Mouse (Mus musculus) forebrain, embryonic 11.5 days (tissue): ENCODE measurements around the gene E030030I06Rik. TPM values are rescaled to one million over a fixed set of nuclear protein-coding genes. Genes with fewer than 3 reads are reported as not detected.
"Not testable (repeated sequence)": the region's sequence is repeated elsewhere in the genome, so short reads cannot be mapped to it uniquely, and the experiment has no call there.

ENCODE experiments used
- ATAC-seq: fragments of 200-750 bp; cut with Nextera tagmentation; replicated peaks from 2 replicates; pipeline ENCODE4 v1.8.0; 2017; ENCODE audit warnings: moderate TSS enrichment; ENCODE audit not compliant: low FRiP score
- DNase-seq: peaks from one replicate; pipeline ENCODE4 v3.0.0-alpha.2; 2017; ENCODE audit warnings: low spot score
- H3K27ac ChIP-seq: fragments of 300-500 bp; sonication (generic); 2 replicates; pipeline ENCODE4 v1.5.1; 2014; ENCODE audit warnings: low read depth, low read length
- H3K27me3 ChIP-seq: fragments of 300-500 bp; sonication (generic); 2 replicates; pipeline ENCODE4 v1.6.1; 2014; ENCODE audit warnings: mild to moderate bottlenecking, low read length, mixed read lengths; ENCODE audit not compliant: control insufficient read depth, insufficient read depth
- H3K36me3 ChIP-seq: fragments of 300-500 bp; sonication (generic); 2 replicates; pipeline ENCODE4 v1.6.1; 2014; ENCODE audit warnings: mild to moderate bottlenecking, low read length, moderate library complexity, mixed read lengths; ENCODE audit not compliant: control insufficient read depth, insufficient read depth
- H3K4me1 ChIP-seq: fragments of 300-500 bp; sonication (generic); replicated peaks from 2 replicates; pipeline ENCODE4 v1.6.1; 2014; ENCODE audit warnings: low read length, mixed read lengths; ENCODE audit not compliant: control insufficient read depth, insufficient read depth
- H3K4me2 ChIP-seq: fragments of 300-500 bp; sonication (generic); 2 replicates; pipeline ENCODE4 v1.6.1; 2014; ENCODE audit warnings: low read depth, mild to moderate bottlenecking, low read length, moderate library complexity, mixed read lengths; ENCODE audit not compliant: severe bottlenecking
- H3K4me3 ChIP-seq: fragments of 300-500 bp; sonication (generic); 2 replicates; pipeline ENCODE4 v1.5.1; 2014; ENCODE audit warnings: low read depth, low read length
- H3K9ac ChIP-seq: fragments of 300-500 bp; sonication (generic); 2 replicates; pipeline ENCODE4 v1.6.1; 2014; ENCODE audit warnings: low read length
- H3K9me3 ChIP-seq: fragments of 300-500 bp; sonication (generic); 2 replicates; pipeline ENCODE4 v1.6.1; 2016; ENCODE audit warnings: low read length, mixed read lengths; ENCODE audit not compliant: control insufficient read depth
- WGBS: fragments of 180-500 bp; shearing (Covaris S2); extraction: QIAGEN DNeasy Blood & Tissue Kit; methylation state at CpG from one replicate; pipeline ENCODE4 v1.1.7; 2014; 5-methylcytosine and 5-hydroxymethylcytosine counted together
- polyA plus RNA-seq: library from polyadenylated mRNA; unstranded; fragments of >200 nt; fragmentation: Nextera tagmentation; extraction: Ambion mirVana; gene quantifications from 2 replicates; pipeline ENCODE4 v1.2.1, GENCODE M21; 2014

Gene E030030I06Rik
- polyA plus RNA-seq, 1 experiment from 2014 or later = 22.3 TPM

DNA sequence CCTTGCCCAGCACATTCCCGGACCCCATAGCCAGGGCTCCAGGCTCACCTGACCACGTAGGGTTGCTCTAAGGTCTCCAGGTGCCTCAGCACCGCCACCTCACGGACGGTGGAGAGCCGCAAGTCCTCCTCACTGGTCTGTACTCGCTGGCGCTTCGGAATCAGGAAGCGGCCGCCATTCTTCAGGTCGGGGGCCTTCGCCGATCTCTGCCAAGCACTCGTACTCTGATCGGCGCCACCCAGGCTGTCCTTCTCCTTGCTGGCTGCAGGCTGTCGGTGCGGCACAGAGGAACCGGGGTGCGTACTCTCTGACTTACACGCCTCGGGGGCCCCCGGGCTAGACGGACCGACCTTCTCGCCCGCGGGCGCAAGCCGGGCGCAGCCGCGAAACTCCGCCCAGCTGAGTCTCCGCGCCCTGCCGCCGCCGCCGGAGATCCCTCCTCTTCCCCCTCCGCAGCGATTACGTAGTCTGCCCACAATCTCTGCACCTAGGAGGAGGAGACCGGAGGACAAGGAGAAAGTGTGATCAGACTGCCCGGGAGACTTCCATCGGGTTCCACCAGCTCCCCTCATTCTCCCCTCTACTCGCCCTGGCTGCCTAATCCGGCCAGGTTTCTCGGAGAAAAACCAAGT lies 513 bp downstream of the E030030I06Rik start:
- ATAC-seq (peak; percentile 86), DNase-seq (peak; percentile 89)
- under 1% methylated on average over 47 of the region's 50 CpGs for WGBS
- no peak overlapping the region for H3K27ac ChIP-seq
- H3K9me3 ChIP-seq = no peaks in the 10 kb centered on the region
- peaks cover 18% of the 10 kb centered on the region for H3K27me3 ChIP-seq
- H3K36me3 ChIP-seq = no peaks in the 10 kb centered on the region
- H3K4me3 ChIP-seq = peak overlapping the region; percentile 38
- H3K4me1 ChIP-seq = peaks cover 5% of the 10 kb centered on the region
- peak overlapping the region; percentile 51 for H3K9ac ChIP-seq
- peak overlapping the region; percentile 95 for H3K4me2 ChIP-seq

GRCm38 (mm10) chr10:22142926-22143325 lies 6.1 kb downstream of the E030030I06Rik start:
- Histone ChIP-seq H3K4me1 (no peaks in the 10 kb centered on the region), H3K9ac (no peak overlapping the region), H3K36me3 (no peaks in the 10 kb centered on the region), H3K4me3 (no peak overlapping the region), H3K27me3 (no peaks in the 10 kb centered on the region), H3K9me3 (no peaks in the 10 kb centered on the region), H3K4me2 (no peak overlapping the region), H3K27ac (no peak overlapping the region)
- DNase-seq (no peak), ATAC-seq (no peak)
- WGBS = 80% methylated on average over 5 of the region's 5 CpGs

GRCm38 (mm10) chr10:22142194-22142593 lies 6.9 kb downstream of the E030030I06Rik start:
- H3K36me3 ChIP-seq, H3K27ac ChIP-seq, ATAC-seq, H3K9me3 ChIP-seq, H3K4me1 ChIP-seq, H3K4me3 ChIP-seq, H3K27me3 ChIP-seq, H3K9ac ChIP-seq, H3K4me2 ChIP-seq: not testable (repeated sequence)
- WGBS = 89% methylated on average over 1 of the region's 1 CpGs
- DNase-seq = peak; percentile 77

GRCm38 (mm10) chr10:22140665-22141280 lies 8.3 kb downstream of the E030030I06Rik start:
- ATAC-seq (peak; percentile 76), DNase-seq (peak; percentile 89)
- no peak overlapping the region for H3K27ac ChIP-seq
- H3K9ac ChIP-seq = peak overlapping the region; percentile 58
- no peaks in the 10 kb centered on the region for H3K9me3 ChIP-seq
- H3K4me3 ChIP-seq = peak overlapping the region; percentile 29
- H3K4me2 ChIP-seq = peak overlapping the region; percentile 59
- WGBS = under 1% methylated on average over 19 of the region's 19 CpGs
- no peaks in the 10 kb centered on the region for H3K27me3 ChIP-seq
- no peaks in the 10 kb centered on the region for H3K4me1 ChIP-seq
- no peaks in the 10 kb centered on the region for H3K36me3 ChIP-seq

DNA sequence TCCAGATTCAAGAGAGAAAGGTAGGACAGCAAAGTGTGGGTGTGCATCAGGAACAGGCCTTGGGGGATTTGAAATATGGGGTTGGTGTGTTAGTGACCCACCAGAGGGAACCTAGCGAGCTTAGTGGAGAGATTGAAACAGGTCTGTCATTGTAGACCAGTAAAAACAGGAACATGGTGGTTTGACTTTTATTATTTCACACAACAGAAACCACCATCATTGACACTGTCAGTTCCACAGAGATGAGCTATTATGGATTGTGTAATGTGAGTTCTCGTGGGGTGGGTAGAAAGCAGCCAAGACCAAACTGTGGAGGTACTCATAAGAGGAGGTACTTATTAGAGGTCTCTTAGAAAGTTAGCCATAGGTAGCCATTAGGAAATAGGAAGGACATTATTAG lies 74.5 kb downstream of the E030030I06Rik start:
- WGBS = 89% methylated on average over 2 of the region's 2 CpGs
- no peaks in the 10 kb centered on the region for H3K36me3 ChIP-seq

DNA sequence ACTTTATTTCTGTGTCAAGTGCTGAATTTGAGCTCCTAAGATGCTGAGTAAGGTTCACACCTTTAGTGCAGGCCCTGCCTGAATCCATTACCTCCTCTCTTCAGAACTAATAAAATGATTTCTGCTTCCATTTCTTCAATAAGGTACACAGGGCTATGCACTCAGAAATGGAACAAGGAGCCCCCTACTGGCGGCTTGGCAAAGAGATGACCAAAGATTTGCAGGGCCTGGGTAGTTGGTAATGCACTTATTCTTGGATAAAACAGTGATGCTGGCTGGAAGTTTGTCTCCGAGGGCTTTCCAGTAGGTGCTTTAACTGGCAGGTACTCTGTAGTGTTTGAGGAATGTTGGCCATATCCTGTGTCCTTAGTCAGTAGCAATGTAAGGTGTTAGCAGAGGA lies 76.3 kb downstream of the E030030I06Rik start:
- no peak overlapping the region for H3K9ac ChIP-seq
- no peak overlapping the region for H3K4me3 ChIP-seq
- no peak overlapping the region for H3K27ac ChIP-seq
- H3K4me2 ChIP-seq = no peak overlapping the region
- H3K36me3 ChIP-seq = no peaks in the 10 kb centered on the region
- DNase-seq (no peak), ATAC-seq (no peak)
- no peaks in the 10 kb centered on the region for H3K27me3 ChIP-seq
- no peaks in the 10 kb centered on the region for H3K4me1 ChIP-seq
- H3K9me3 ChIP-seq = no peaks in the 10 kb centered on the region
- 65% methylated on average over 2 of the region's 2 CpGs for WGBS

More for the DNA sequence above, 74.5 kb downstream of the E030030I06Rik start:
- H3K4me3 ChIP-seq = no peak overlapping the region
- no peak overlapping the region for H3K9ac ChIP-seq
- no peak for ATAC-seq
- no peak overlapping the region for H3K4me2 ChIP-seq
- no peaks in the 10 kb centered on the region for H3K9me3 ChIP-seq
- DNase-seq = no peak
- no peaks in the 10 kb centered on the region for H3K27me3 ChIP-seq
- no peaks in the 10 kb centered on the region for H3K4me1 ChIP-seq
- no peak overlapping the region for H3K27ac ChIP-seq

DNA sequence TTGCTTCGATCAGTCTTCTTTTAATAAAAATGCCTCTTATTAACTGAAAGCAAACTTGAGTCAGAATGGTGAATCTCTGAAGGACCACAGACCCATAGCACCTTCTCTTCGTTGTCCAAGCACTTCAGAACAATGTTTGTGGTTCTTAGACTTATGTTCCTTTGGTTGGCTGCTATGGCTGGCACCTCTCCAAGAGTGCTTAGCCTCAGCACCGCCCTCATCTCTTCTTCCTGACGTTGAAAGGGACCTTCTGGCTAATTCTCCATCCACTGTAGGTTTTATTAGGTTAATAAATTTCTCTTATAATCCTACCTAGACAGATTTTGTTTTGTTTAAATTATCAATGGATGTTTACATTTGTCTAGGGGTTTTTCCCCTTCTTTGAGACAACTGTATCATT lies 78.5 kb downstream of the E030030I06Rik start:
- no peak for DNase-seq
- H3K36me3 ChIP-seq = no peaks in the 10 kb centered on the region
- 82% methylated on average over 4 of the region's 4 CpGs for WGBS
- no peak overlapping the region for H3K4me3 ChIP-seq
- no peaks in the 10 kb centered on the region for H3K27me3 ChIP-seq
- H3K9me3 ChIP-seq = no peaks in the 10 kb centered on the region
- H3K9ac ChIP-seq = no peak overlapping the region
- H3K4me1 ChIP-seq = no peaks in the 10 kb centered on the region
- H3K4me2 ChIP-seq = no peak overlapping the region
- ATAC-seq = no peak
- no peak overlapping the region for H3K27ac ChIP-seq

DNA sequence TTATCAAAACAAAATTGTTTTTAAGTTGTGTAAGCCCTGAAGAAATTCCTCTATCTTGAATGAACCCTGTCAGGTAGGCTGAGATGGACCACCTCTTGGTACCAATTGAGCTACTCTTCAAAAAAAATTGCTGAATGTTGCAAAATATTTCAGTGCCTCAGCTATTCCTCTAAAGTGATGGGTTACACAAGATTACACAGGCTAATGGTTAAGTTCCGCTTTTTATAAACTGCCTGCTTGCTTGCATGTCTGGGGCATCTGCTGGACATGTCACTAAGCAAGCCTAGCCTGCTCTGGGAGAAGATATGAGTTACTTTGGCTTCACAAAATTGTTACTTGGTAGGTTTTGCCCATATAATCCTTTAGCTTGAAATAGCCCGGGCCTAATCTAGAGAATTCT lies 78.9 kb downstream of the E030030I06Rik start:
- no peaks in the 10 kb centered on the region for H3K9me3 ChIP-seq
- ATAC-seq (no peak), DNase-seq (no peak)
- no peaks in the 10 kb centered on the region for H3K27me3 ChIP-seq
- whole genome bisulfite sequencing = 93% methylated on average over 2 of the region's 2 CpGs
- no peak overlapping the region for H3K27ac ChIP-seq
- H3K4me1 ChIP-seq = no peaks in the 10 kb centered on the region
- H3K36me3 ChIP-seq = no peaks in the 10 kb centered on the region
- H3K4me2 ChIP-seq = no peak overlapping the region
- no peak overlapping the region for H3K9ac ChIP-seq
- H3K4me3 ChIP-seq = no peak overlapping the region

DNA sequence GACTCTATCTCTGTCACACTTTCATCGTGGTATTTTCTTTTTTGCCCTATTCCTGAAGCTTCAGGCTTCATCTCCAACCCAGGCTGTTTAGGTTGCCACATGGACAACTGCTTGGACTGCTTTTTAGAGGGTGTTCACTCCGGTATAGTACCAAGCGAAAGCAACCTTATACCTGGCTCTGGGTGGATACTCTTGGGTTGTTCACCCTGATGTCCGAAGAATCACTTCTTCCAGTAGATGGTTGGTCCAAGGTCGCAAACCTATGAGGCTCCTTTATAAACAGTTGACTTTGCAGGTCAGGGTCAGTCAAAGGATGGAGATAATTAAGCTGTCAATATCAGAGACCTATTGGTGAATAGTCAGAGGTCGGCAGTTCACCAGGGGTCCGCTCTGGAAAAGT lies 81.1 kb downstream of the E030030I06Rik start, which contains the start of gene 4930444G20Rik:
Gene 4930444G20Rik, minus strand, starts transcription at position 101 of the 400 bp plus-strand sequence.
- not testable (repeated sequence) for H3K4me2 ChIP-seq, DNase-seq, H3K4me3 ChIP-seq, H3K9me3 ChIP-seq, H3K36me3 ChIP-seq, H3K27ac ChIP-seq, ATAC-seq, H3K9ac ChIP-seq, H3K4me1 ChIP-seq, H3K27me3 ChIP-seq
- 92% methylated on average over 7 of the region's 7 CpGs for WGBS
